Mouse (Mus musculus) spleen, postnatal 10 days (tissue): Measurements from ENCODE around the gene Asb6.

Source experiments
- DNase-seq, 2 experiments: peaks; one replicate each; pipeline ENCODE4 v3.0.0; 2021 to 2022; ENCODE audit warnings: low spot score in 2 of 2

Asb6 gene

DNA sequence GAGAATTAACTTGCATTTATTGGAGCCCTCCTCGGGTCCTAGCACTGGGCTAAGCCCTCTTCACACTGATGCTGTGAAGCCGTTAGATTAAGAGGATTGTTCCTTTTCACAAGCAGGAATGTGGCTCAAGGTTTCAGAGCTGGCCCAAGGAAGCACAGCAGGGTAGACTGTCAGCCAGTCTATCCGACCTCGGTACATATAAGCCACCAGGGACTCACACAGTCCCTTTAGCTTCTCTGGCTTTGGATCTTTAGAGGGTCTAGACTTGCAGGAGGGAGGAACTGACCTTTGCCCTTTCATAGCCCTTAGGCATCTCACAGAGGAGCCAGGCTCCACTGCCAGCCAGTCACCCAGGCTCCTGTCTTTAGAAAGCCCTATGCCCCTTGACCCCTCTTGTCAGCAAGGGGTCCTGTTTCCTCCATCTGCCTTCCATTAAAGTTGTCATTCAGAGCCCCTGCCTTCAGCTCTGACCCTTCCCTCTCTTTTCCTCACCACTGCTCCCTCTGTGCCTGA is at the start of gene Asb6:
TSS of gene Asb6 (minus strand) at position 51 of the 513 bp plus-strand sequence.
- no peak for DNase-seq

DNA sequence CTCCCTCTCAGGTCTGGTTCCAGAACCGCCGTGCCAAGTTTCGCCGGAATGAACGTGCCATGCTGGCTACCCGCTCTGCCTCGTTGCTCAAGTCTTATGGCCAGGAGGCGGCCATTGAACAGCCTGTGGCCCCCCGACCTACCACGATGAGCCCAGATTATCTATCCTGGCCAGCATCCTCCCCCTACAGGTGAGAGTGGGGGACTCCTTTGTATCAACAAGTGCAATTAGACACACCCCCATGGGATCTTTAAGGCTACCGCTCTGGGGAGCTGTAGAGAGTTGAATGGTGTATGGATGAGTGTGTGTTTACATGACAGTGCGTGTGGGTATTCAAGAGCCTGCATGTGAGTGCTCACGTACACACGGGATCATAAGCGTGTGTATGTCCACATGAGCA is 49.3 kb upstream of the Asb6 start:
- no peak for DNase-seq

DNA sequence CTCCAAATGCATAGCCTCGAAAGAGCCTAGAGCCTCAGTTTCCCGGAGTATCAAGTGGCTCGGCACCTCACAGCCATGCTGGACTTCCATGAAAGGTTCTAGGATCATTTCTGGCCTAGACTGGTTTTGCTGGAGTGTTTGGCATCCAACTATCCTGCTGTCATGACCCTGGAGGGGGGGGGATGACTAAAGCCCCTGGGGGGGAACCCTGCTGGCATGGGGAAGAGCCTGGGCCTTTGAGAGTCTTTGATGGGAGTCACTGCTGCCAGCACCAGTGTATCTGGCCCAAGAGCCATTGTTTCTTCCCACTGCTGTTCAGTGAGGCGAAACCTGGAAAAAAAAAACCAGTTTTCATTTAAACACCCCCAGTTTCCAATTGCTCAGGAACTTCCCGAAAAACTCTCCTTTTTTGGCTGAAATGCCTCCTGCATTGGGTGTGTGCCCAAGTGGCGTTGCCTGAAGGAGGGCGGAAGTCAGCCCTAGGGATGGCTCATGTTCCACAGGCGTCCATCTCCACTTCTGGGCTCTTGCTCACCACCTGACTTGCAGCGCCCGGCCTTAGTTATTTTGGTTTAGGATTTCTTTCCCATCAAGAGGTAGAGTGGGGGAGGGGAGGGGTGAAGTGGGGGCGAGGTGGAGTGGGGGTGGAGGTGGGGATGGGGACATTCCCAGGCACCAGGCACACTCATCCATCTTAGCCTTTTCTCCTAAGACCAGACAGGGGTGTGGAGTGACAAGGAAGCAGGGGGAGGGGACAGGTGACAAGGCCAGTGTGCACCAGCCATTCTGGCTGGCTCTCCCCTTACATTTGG is 45.7 kb upstream of the Asb6 start:
- no peak for DNase-seq

DNA sequence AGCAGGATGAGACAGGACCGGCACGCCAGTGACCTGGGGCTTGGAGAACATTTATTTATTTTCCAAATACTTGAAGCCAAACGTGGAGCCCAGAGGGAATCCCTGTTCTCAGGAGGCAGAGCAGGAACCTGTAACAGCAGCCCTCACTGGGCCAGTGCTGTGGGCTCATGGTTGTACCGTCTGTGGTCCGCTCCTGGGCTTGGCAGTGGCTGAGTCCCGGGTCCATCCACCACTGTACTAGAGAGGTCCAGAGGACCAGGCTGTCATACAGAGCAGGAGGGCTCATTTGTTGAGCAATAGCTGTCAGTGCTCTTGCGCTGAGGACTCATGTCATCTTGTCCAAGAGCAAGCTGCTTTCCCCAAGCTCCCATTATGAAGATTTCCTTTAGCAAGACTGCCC is 45.0 kb upstream of the Asb6 start:
- no peak for DNase-seq

DNA sequence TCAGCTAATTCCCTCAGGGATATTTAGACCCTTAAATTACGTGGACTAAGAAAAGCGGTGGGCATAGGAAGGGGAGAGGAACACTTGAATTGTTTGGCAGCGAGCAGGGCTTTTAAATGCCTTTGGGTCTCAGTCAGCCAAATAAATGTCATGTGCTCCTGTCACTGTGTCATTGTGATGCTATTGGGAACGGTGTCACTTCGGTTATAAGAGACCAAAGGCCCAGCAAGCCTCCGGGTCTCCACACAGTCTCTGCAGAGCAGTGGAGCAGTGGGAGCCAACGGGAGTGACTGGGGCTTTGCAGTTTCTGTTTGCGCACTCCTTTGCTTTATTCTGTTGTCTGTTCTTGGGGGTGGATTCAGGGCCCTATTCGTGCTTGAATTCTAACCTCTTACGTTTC is 44.3 kb upstream of the Asb6 start:
- DNase-seq = no peak

DNA sequence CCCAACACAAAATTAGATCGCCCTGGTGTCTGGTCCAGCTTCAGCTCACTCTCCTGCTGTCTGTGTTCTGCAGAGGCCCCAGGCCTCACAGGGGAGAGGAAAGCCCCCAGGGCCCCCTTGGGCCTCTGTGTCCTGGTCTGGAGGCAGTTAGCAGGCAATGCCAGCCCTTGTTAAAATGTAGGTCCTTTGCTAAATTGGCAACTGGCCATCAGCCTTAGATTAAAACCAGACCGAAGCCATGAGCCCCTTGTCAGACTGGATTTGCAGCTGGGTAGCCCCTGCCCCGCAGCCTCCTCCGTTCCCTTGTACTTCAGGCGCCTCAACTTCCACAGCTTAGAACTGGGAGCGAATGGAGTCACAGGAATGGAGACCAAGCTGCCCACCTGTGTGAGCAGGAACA is 42.5 kb upstream of the Asb6 start:
- no peak for DNase-seq

DNA sequence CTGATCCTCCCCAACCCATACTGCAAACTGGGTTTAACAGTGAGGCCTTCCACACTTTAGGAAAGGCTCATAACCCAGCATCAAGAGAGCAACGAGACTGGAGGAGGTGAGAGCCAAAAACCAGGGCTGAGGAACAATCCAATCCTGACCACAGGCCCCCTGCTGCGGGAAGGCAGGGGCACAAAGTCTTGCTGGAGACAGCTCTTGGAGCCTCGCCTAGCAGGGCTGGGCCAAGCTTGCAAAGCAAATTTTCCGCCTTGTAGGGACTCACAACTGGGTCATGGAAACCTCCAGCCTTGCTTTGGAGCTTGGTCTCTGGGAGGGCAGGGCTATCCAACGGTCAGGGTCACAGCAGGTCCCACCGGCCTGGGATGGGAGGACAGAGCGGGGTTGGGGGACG is 40.7 kb upstream of the Asb6 start:
- no peak for DNase-seq

DNA sequence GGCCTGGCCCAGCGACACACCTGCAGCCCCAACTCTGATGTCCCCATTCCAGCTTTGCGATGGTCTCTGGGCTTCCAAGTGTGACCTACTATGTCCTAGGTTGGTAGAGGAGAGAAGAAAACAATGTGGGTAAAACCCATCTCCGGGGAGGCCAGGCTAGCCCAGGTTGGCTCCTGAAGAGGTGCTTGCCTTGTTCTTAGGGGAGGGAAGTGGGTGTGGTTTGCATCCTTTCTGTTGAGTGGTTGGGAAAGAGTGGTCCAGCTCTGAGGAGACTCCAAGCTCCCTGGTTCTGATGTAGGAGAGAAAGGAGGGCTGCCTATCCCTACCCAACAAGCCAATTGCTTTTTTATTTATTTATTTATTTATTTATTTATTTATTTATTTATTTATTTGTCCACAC is 35.3 kb upstream of the Asb6 start:
- no peak for DNase-seq

DNA sequence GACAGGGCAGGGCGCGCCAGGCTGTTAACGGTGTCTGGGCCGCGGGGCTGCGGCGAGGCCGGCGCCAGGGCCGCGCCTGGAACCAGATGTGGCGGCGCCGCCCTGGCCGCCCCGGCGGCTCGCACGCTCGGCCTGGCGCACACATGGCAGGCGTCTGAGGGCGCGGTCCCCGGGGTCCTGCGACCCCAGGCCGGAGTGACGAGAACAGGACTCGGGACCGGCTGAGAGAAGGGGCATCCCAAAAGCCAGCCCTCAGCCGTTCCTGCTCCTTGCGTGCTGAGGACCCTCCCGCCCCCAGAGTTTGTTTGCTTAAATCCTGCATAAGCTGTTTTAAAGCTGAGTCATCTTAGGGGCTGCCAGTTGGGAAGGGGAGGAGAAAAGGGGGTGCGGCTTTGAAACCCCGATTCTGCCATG is 34.8 kb upstream of the Asb6 start:
- no peak for DNase-seq

DNA sequence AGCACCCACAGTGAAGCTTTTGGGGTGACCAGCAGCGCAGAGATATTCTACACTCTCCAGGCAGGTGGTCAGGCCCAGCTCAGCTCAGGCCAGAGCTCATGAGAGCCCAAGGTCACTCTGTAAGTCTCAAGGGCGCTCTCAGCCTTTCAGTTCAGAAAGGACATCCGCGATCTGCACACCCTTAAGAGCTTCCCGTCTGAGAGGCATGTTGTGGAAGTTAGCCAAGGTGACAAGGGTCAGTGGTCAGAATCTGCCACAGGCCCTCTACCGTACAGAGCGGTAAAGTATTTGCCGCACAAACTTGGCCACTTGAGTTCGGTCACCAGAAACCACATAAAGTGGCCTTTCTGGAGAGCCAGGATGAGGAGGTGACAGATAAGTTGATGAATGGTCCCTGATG is 33.4 kb upstream of the Asb6 start:
- no peak for DNase-seq

DNA sequence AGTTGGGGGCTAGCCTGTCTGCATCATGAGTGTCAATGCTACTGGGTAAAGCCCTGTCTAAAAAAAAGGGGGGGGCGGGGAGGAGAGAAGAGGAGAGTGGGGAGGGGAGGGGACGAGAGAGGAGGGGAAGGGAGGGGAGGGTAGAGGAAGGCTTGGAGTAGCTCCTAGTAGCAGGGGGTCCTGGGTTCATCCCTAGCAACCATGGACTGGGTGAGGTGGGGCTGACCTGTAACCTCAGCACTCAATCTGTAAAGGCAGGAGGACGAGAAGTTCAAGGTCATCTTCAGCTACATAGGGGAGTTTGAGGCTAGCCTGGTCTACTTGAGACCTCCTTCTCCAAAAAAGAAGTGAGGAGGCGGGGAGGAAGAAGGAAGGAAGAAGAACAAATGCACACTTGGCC is 31.9 kb upstream of the Asb6 start:
- no peak for DNase-seq

DNA sequence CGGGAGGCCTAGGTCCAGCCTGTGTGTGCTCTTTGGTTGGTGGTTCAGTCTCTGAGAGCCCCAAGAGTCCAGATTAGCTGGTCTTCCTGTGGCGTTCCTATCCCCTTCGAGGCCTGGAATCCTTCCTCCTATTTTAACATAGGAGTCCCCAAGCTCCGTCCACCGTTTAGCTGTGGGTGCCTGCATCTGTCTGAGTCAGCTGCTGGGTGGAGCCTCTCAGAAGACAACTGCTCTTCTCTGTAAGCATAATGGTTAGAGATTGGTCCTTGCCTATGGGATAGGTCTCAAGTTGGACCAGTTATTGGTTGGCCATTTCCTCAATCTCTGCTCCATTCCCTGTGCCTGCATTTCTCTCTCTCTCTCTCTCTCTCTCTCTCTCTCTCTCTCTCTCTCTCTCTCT is 29.6 kb upstream of the Asb6 start:
- DNase-seq = no peak

DNA sequence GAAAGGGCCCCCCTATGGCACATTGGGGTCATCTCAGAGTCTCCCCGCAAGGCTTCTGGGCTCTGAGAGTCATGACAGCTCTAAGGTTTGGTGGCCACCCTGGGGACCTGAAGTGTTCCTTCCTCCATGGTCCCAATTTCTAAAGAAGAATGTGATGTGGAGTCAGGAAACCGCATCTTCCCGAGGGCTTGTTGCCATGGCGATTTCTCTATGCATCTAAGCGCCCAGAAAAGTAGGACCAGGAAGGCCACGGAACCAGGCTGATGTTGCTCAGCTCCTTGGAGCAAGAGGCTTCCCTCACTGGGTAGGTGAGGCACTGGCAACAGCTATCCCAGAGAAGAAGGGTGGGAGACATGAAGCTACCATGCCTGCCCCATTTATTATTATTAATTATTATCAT is 26.9 kb upstream of the Asb6 start:
- DNase-seq = no peak

DNA sequence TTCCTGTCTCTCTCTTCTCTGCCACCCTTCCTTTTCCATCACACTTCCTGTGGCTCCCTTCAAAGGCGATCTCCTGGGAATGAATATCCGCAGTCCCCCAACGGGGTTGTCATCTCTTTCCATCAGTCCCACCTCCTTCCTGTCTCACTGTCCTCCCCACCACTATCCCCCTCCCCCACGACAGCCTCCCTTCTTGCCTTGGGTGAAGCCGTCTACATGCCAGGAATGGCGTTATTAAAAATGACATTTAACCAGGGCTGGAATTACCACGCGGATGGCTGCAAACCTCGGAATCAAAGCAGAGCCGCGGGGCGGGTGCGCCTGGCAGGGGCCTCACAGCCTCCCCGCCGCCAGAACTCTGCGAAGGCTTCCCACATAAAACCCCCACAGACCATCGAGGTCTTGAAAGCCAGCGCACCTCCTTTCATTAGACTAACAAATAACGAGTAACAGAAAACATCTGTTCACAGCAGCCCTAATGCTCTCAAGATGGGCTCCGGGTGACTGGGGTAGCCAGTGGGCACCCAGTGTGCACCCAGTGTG is 22.7 kb upstream of the Asb6 start:
- no peak for DNase-seq

DNA sequence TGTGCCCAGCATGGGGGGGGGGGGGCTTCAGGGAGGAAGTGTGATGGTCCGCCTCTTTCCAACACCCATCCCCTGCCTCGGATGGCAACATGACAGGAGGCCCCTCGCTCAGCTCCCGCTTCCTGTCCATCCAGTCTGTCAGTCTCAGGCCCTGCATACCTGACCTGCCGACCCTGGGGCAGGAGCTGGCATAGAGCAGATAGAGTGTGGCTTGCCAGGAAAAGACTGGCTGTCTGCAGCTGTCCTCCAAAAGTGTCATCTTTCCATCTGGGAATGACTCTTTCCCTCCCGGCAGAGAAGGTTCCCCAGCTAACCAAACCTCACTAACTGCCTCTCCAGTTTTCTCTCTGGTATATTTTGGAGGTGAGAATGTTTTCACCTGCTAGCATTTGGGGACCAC is 20.4 kb upstream of the Asb6 start:
- DNase-seq = no peak

DNA sequence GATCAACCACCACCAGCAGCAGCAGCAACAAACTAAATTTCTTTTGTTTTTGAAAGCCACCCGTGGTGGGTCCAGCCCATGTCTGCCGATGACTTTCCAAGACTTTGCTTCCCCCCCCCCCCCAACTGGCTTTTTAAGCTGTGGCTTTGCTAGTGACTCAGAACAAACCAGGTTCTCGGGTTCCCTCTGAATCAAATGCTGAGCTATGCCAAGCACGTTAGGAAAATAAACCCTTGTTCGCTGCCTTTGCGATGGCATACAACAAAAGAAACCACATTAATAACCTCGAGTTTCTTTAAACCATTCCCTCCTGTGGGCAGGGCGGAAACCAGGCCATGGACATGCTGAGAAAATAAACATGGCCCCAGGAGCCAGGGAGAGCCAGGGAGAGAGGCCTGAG is 18.1 kb upstream of the Asb6 start:
- DNase-seq = no peak

DNA sequence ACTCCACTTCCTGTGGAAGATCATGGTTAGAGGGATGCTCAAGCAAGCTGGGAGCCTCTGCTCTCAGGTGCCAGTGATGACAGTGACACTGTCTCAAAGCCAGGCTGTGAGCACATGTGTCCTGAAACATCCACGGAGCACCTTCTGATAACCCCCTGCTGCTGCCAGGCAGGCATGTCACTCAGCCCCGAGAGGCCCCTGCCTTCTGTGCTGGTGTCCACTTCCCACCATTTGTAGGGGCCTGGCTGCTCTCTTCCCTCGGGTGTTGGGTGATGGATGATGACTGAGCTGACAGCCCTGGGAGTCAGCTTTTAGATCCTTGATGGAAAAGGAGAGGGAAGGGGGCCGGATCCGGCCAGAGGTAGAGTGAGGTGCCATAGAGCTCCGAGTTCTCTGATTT is 16.6 kb upstream of the Asb6 start:
- no peak for DNase-seq

DNA sequence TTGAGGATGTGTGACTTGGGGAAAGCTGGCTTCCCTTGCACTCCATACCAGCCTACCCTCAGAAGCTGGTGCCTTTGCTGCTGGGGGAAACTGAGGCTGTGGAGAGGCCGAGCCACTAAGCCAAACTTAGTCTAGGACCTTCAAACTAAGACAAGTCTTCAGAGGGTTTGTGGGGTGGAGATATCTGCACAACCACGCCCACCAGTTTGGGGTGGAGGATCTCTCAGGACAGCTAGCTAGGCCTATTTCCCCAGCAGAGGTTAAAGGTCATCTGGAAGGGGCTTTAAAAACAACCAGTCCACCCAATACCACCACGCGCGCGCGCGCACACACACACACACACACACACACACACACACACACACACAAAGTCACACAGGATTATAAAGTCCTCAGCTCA is 16.1 kb upstream of the Asb6 start:
- no peak for DNase-seq

DNA sequence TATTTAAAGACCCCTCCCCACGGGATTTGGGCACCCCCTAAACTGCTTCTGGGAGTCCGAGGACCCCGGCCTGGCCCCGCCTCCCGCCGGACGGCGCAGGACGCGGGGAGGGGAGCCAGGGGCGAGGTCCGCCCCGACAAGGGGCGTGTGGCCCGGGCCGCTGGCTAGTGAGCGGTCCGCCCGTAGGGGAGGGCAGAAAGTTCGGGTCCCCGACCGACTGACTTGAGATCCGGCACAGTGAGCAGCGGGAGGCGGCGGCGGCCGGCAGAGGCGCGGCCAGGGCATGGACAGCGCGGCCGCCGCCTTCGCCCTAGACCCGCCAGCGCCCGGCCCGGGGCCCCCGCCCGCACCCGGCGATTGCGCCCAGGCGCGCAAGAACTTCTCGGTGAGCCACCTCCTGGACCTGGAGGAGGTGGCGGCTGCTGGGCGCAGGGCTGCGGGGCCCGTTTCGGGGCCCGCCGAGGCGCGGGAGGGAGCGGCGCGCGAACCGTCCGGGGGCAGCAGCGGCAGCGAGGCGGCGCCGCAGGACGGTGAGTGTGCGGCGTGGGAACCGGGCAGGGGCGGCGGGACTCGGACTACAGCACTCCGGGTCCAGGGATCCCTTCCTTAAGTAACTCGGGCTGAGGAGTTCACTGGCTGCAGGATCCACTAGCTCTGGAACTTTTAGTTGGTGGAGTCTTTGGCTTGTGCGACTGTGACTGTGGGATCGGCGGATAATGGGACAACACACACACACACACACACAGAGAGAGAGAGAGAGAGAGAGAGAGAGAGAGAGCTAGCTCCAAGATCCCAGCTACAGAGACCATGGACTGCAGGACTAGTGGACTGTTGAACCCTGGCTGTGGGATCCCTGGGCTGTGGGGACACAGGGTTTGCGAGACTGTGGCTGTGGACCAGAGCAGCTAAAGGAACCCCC is 15.3 kb upstream of the Asb6 start:
- no peak for DNase-seq

DNA sequence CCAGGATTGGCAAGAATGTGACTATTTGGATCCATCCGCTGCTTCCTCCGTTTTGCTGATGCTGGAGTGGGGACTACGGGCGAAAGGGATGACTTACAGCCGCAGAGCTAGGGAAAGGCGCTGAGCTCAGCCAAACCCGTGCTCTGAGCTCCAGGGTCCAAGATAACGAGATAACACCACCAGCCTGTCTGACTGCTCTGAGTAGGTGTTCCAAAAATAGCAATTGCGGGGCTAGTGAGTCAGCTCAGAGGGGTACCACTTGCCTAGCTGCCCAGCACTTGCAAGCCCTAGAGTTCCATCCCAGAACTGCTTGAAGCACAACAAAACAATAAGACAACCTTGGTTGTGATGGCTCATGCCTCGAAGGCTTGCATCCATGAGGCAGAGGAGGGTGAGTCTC is 12.5 kb upstream of the Asb6 start:
- no peak for DNase-seq

DNA sequence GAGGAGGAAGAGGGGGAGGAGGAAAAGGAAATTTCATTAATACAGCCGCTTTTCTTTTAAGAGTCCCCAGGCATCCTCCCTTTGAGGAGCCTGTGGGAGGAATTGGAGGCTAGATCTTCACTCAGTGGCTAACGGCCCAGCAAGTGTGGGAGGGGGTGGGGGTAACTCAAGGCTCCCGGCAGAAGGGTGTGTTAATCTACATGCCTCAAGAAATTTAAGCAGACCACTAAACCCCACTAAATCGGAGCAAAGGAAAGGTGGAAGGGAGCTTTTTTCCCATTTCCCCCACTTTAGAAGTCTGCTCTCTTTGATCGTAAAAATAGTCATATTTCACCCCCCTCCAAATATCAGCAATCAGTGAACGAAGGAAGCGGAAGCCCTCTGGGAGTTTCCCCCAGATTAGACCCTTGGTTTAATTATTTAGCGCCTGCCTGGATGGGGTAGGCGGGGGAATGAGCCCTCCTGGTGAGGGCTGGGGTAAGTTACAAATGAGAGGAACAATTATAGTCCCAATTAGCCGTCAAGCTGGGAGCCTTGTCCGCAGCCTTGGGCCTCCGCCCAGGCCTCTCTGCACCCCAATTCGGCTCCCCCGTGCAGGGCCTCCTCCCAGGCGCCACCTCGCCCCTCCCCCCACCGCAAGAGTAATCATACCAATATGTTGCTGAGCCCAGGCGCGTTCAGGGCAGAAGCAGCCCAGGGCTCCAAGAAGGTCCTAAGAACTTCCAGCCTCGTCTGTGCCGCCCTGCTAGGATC is 6.3 kb upstream of the Asb6 start:
- no peak for DNase-seq
